ENCODE assay signal across 8 mouse cellular contexts in the genomic region with DNA sequence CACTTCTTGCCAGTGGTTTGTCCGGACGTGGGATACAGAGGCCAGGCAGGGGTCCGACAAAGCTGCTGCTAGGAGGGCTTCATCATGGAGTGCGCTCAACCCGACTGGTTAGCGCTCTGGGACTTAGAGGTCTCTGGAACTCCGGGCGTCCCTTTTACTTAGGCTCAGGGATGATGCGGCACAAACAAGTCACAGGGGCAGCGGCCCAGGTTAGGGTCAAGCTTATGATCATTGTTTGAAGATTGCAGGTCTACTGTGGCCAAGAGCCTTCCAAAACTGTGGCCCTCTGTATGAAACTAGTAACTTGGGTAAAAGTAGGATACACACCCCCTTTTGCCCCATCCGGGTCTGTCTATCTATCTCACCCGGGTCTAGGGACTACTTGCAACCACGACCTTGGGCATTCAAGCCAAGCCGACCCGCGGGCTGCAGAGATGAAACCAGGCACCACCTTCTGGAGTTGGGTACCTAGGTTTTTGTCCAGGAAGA. TPM values are rescaled to one million over a fixed set of nuclear protein-coding genes. Genes with fewer than 3 reads are reported as not detected.
DNase-seq lines count a peak whose midpoint lies in the region; ATAC-seq and TF ChIP-seq lines count a peak whose summit lies in the region.

No protein-coding gene starts in this region.

- ATAC-seq in megakaryocyte, adult 5-6 weeks (ENCODE audit: poor library complexity, severe bottlenecking), result no peak
- ATAC-seq in embryonic facial prominence, embryonic 15.5 days (ENCODE audit: insufficient number of reproducible peaks, low FRiP score, low TSS enrichment, low read depth), result no peak
- ATAC-seq in intestine, embryonic 14.5 days (replicated peaks; ENCODE audit: low FRiP score, low TSS enrichment, low read depth), result peak; percentile 2; the same call in 1 of the 2 replicates

- H3K9me3 ChIP-seq in megakaryocyte, embryonic 14.5 days, result no peaks in the 10 kb centered on the region
- no peaks in the 10 kb centered on the region for H3K9me3 ChIP-seq in embryonic facial prominence, embryonic 15.5 days (replicated peaks)
- no peaks in the 10 kb centered on the region for H3K9me3 ChIP-seq in intestine, embryonic 14.5 days (ENCODE audit: control insufficient read depth, low read length)

- intact Hi-C loops in gastrocnemius, postnatal 36 days (cut with DNase I), result loop anchor here (5.0 to 10.0 kb wide), 2 partner anchors 354 to 596 kb away; no protein-coding TSS in a partner anchor

- no peak overlapping the region for H3ac ChIP-seq in myocyte (ENCODE audit: control insufficient read depth, insufficient read length)

- H3K27me3 ChIP-seq in megakaryocyte, embryonic 14.5 days (replicated peaks), result peaks cover 11% of the 10 kb centered on the region
- no peaks in the 10 kb centered on the region for H3K27me3 ChIP-seq in embryonic facial prominence, embryonic 15.5 days
- H3K27me3 ChIP-seq in intestine, embryonic 14.5 days (replicated peaks; ENCODE audit: control insufficient read depth, insufficient read depth, low read length), result no peaks in the 10 kb centered on the region
- peaks cover 26% of the 10 kb centered on the region for H3K27me3 ChIP-seq in myocyte (ENCODE audit: control insufficient read depth, insufficient read depth, insufficient read length)

- H3K79me2 ChIP-seq in myocyte (ENCODE audit: control insufficient read depth, insufficient read depth), result no peaks in the 10 kb centered on the region

- H3K4me1 ChIP-seq in megakaryocyte, embryonic 14.5 days, result peaks cover 36% of the 10 kb centered on the region
- peaks cover 20% of the 10 kb centered on the region for H3K4me1 ChIP-seq in embryonic facial prominence, embryonic 15.5 days
- H3K4me1 ChIP-seq in intestine, embryonic 14.5 days (replicated peaks; ENCODE audit: control insufficient read depth, insufficient read depth, low read length), result peaks cover 21% of the 10 kb centered on the region; the same call in 1 of the 2 replicates

- no peak for TF ChIP-seq POLR2A in myocyte (IDR thresholded peaks at IDR 0.05; ENCODE audit: insufficient read length, low read depth)

- peak; percentile 67 for DNase-seq in intestine, embryonic 14.5 days (ENCODE audit: low spot score)
- no peak for DNase-seq in gastrocnemius, adult 18-20 months (ENCODE audit: low spot score)
- no peak for DNase-seq in spleen, postnatal 14 days (ENCODE audit: low spot score in 2 of 2)
- DNase-seq in gastrocnemius, postnatal 36 days, result no peak

- peak overlapping the region; percentile 92 for H3K4me2 ChIP-seq in embryonic facial prominence, embryonic 15.5 days (replicated peaks)
- peak overlapping the region; percentile 66 for H3K4me2 ChIP-seq in intestine, embryonic 14.5 days (ENCODE audit: low read length)
- H3K4me2 ChIP-seq in myocyte (ENCODE audit: low read depth), result peak overlapping the region; percentile 79

- peak overlapping the region; percentile 96 for H3K4me3 ChIP-seq in megakaryocyte, embryonic 14.5 days (replicated peaks)
- peak overlapping the region; percentile 62 for H3K4me3 ChIP-seq in embryonic facial prominence, embryonic 15.5 days (replicated peaks)
- H3K4me3 ChIP-seq in intestine, embryonic 14.5 days (ENCODE audit: low read depth, low read length), result peak overlapping the region; percentile 56
- H3K4me3 ChIP-seq in myocyte, result peak overlapping the region; percentile 5

- 2% methylated on average over 16 of the region's 16 CpGs for WGBS in embryonic facial prominence, embryonic 15.5 days
- WGBS in intestine, embryonic 14.5 days, result 4% methylated on average over 16 of the region's 16 CpGs

- H3K27ac ChIP-seq in embryonic facial prominence, embryonic 15.5 days (replicated peaks), result no peak overlapping the region; the same call in 1 of the 2 replicates
- no peak overlapping the region for H3K27ac ChIP-seq in intestine, embryonic 14.5 days (ENCODE audit: low read depth)

- H3K9ac ChIP-seq in embryonic facial prominence, embryonic 15.5 days, result peak overlapping the region; percentile 50
- H3K9ac ChIP-seq in intestine, embryonic 14.5 days (ENCODE audit: low read length), result peak overlapping the region; percentile 39

- H3K36me3 ChIP-seq in megakaryocyte, embryonic 14.5 days (replicated peaks; ENCODE audit: low read length), result no peaks in the 10 kb centered on the region
- no peaks in the 10 kb centered on the region for H3K36me3 ChIP-seq in embryonic facial prominence, embryonic 15.5 days
- H3K36me3 ChIP-seq in intestine, embryonic 14.5 days (ENCODE audit: control insufficient read depth, insufficient read depth, low read length), result no peaks in the 10 kb centered on the region
- no peaks in the 10 kb centered on the region for H3K36me3 ChIP-seq in myocyte (ENCODE audit: control insufficient read depth, insufficient read depth)

TF ChIP-seq in myocyte, 11 proteins besides CTCF, POLR2A, EP300 and RAD21:
- TF ChIP-seq MYOD1 (IDR thresholded peaks at IDR 0.05; ENCODE audit: control insufficient read depth in 1 of 3, insufficient read length in 2 of 3, low read depth in 2 of 3), result no peak
- TF ChIP-seq SRF (IDR thresholded peaks at IDR 0.05; ENCODE audit: control insufficient read depth, insufficient read length, low read depth), result no peak
- TF ChIP-seq CEBPB (IDR thresholded peaks at IDR 0.05; ENCODE audit: insufficient read depth, poor library complexity, severe bottlenecking), result no peak
- TF ChIP-seq E2F4 (IDR thresholded peaks at IDR 0.05; ENCODE audit: insufficient read depth), result no peak
- TF ChIP-seq TCF12 (IDR thresholded peaks at IDR 0.05; ENCODE audit: insufficient read depth, poor library complexity, severe bottlenecking), result no peak
- no peak for TF ChIP-seq POLR2AphosphoS2 (IDR thresholded peaks at IDR 0.05; ENCODE audit: insufficient read length, low read depth)
- TF ChIP-seq USF1 (IDR thresholded peaks at IDR 0.05; ENCODE audit: low read depth), result no peak
- TF ChIP-seq MYOG (IDR thresholded peaks at IDR 0.05; ENCODE audit: control insufficient read depth in 1 of 3, insufficient read depth in 1 of 3, insufficient read length in 2 of 3, low read depth in 2 of 3), result no peak

RNA-seq across cellular contexts. Expression of a gene that starts 0.9 kb away (rescaled TPM):
- 3.1 and 3.4 TPM in 2 replicates for polyA plus RNA-seq in megakaryocyte, embryonic 14.5 days (2012; ENCODE audit: insufficient read depth, low replicate concordance)
- 0.07 and 0.11 TPM in 2 replicates for total RNA-seq in megakaryocyte, adult 5-6 weeks (2015)
- total RNA-seq in megakaryocyte, adult 5-6 weeks (2017), result not detected in 2 replicates
- polyA plus RNA-seq in embryonic facial prominence, embryonic 15.5 days (2015; fragmentation: Nextera tagmentation; extraction: Ambion mirVana), result 25.9 and 28.3 TPM in 2 replicates
- 24.4 and 25.7 TPM in 2 replicates for polyA plus RNA-seq in intestine, embryonic 14.5 days (2014; fragmentation: Nextera tagmentation; extraction: Ambion mirVana)
- polyA plus RNA-seq in myocyte (2012; fragmentation: generic; extraction: Trizol), result 1.5 TPM
- 10 to 100 TPM; 18.2 to 21.7 TPM for total RNA-seq in gastrocnemius, adult 18-20 months (2021)
- total RNA-seq in gastrocnemius, postnatal 36 days (2021), result 10 to 100 TPM; 15.9 to 22.4 TPM

Comparison
In these comparisons a context has a peak if more than half of its experiments do, and no peak if none do; other contexts are left out.
1. H3K4me3 ChIP-seq: peak in every context shown above with its lines; median percentile 96 in megakaryocyte, embryonic 14.5 days; 62 in embryonic facial prominence, embryonic 15.5 days; 56 in intestine, embryonic 14.5 days; 5 in myocyte.